In genomic region chr17:32117287-32117871, GRCm38 (mm10) we compare ENCODE assay signal across 8 mouse cellular contexts. TPM values are rescaled to one million over a fixed set of nuclear protein-coding genes. Genes with fewer than 3 reads are reported as not detected.
DNase-seq lines count a peak whose midpoint lies in the region; ATAC-seq lines count a peak whose summit lies in the region.

No protein-coding gene starts in this region.

- H3K9me3 ChIP-seq in forebrain, embryonic 13.5 days (replicated peaks): no peaks in the 10 kb centered on the region
- H3K9me3 ChIP-seq in forebrain, embryonic 11.5 days (ENCODE audit: control insufficient read depth, low read length): no peaks in the 10 kb centered on the region
- H3K9me3 ChIP-seq in heart, embryonic 16.5 days (replicated peaks; ENCODE audit: control insufficient read depth, low read length): no peaks in the 10 kb centered on the region
- H3K9me3 ChIP-seq in limb, embryonic 15.5 days: no peaks in the 10 kb centered on the region
- no peaks in the 10 kb centered on the region for H3K9me3 ChIP-seq in stomach, embryonic 15.5 days

- H3K27me3 ChIP-seq in forebrain, embryonic 13.5 days: peaks cover 32% of the 10 kb centered on the region
- peaks cover 7% of the 10 kb centered on the region for H3K27me3 ChIP-seq in forebrain, embryonic 11.5 days (ENCODE audit: control insufficient read depth, insufficient read depth, low read length)
- no peaks in the 10 kb centered on the region; the same call in 1 of the 2 replicates for H3K27me3 ChIP-seq in heart, embryonic 16.5 days (ENCODE audit: control insufficient read depth, insufficient read depth, low read length)
- H3K27me3 ChIP-seq in limb, embryonic 15.5 days: peaks cover 16% of the 10 kb centered on the region
- 0 out of 2 replicates have a peak, but pooled peaks cover 5% of the 10 kb centered on the region for H3K27me3 ChIP-seq in stomach, embryonic 15.5 days (replicated peaks)

- no peak overlapping the region for H3K27ac ChIP-seq in forebrain, embryonic 13.5 days
- no peak overlapping the region for H3K27ac ChIP-seq in forebrain, embryonic 11.5 days (ENCODE audit: low read depth, low read length)
- H3K27ac ChIP-seq in heart, embryonic 16.5 days (ENCODE audit: low read length): no peak overlapping the region
- no peak overlapping the region for H3K27ac ChIP-seq in limb, embryonic 15.5 days
- no peak overlapping the region for H3K27ac ChIP-seq in stomach, embryonic 15.5 days

- peaks cover 32% of the 10 kb centered on the region for H3K4me1 ChIP-seq in forebrain, embryonic 13.5 days
- H3K4me1 ChIP-seq in forebrain, embryonic 11.5 days (replicated peaks; ENCODE audit: control insufficient read depth, insufficient read depth, low read length): peaks cover 10% of the 10 kb centered on the region; the same call in 1 of the 2 replicates
- peaks cover 22% of the 10 kb centered on the region for H3K4me1 ChIP-seq in heart, embryonic 16.5 days (ENCODE audit: control insufficient read depth, insufficient read depth, low read length)
- H3K4me1 ChIP-seq in limb, embryonic 15.5 days: peaks cover 40% of the 10 kb centered on the region
- peaks cover 44% of the 10 kb centered on the region for H3K4me1 ChIP-seq in stomach, embryonic 15.5 days

- H3K36me3 ChIP-seq in forebrain, embryonic 13.5 days (ENCODE audit: poor library complexity, severe bottlenecking): peaks cover 10% of the 10 kb centered on the region
- peaks cover 4% of the 10 kb centered on the region for H3K36me3 ChIP-seq in forebrain, embryonic 11.5 days (ENCODE audit: control insufficient read depth, insufficient read depth, low read length)
- H3K36me3 ChIP-seq in heart, embryonic 16.5 days (ENCODE audit: control insufficient read depth, insufficient read depth): no peaks in the 10 kb centered on the region
- peaks cover 10% of the 10 kb centered on the region for H3K36me3 ChIP-seq in limb, embryonic 15.5 days
- no peaks in the 10 kb centered on the region for H3K36me3 ChIP-seq in stomach, embryonic 15.5 days

- H3K4me3 ChIP-seq in forebrain, embryonic 13.5 days: no peak overlapping the region
- no peak overlapping the region for H3K4me3 ChIP-seq in forebrain, embryonic 11.5 days (ENCODE audit: low read depth, low read length)
- no peak overlapping the region for H3K4me3 ChIP-seq in heart, embryonic 16.5 days (ENCODE audit: low read length)
- H3K4me3 ChIP-seq in limb, embryonic 15.5 days: no peak overlapping the region
- no peak overlapping the region for H3K4me3 ChIP-seq in stomach, embryonic 15.5 days (replicated peaks)

- DNase-seq in forebrain, embryonic 11.5 days (ENCODE audit: low spot score): no peak
- DNase-seq in adrenal gland, postnatal 14 days: peak; percentile 88
- DNase-seq in left cerebral cortex, adult 11 months (ENCODE audit: low spot score): no peak
- no peak for DNase-seq in right cerebral cortex, postnatal 10 days (ENCODE audit: low spot score in 2 of 2)

- ATAC-seq in forebrain, embryonic 13.5 days: peak; percentile 9; the same call in 1 of the 2 replicates
- ATAC-seq in forebrain, embryonic 11.5 days (replicated peaks; ENCODE audit: low FRiP score): no peak; the same call in 1 of the 2 replicates
- peak; percentile 12; the same call in 1 of the 2 replicates for ATAC-seq in heart, embryonic 16.5 days (replicated peaks; ENCODE audit: extremely low read depth, insufficient read depth, low FRiP score)
- ATAC-seq in limb, embryonic 15.5 days (ENCODE audit: insufficient number of reproducible peaks, low FRiP score, low TSS enrichment, low read depth): peak; percentile 58
- no peak for ATAC-seq in stomach, embryonic 15.5 days (ENCODE audit: insufficient read depth, low FRiP score, low read depth)

- no peak overlapping the region for H3K9ac ChIP-seq in forebrain, embryonic 13.5 days
- no peak overlapping the region for H3K9ac ChIP-seq in forebrain, embryonic 11.5 days (ENCODE audit: low read length)
- H3K9ac ChIP-seq in heart, embryonic 16.5 days (ENCODE audit: low read length): no peak overlapping the region
- H3K9ac ChIP-seq in limb, embryonic 15.5 days: no peak overlapping the region
- H3K9ac ChIP-seq in stomach, embryonic 15.5 days: no peak overlapping the region

- H3K4me2 ChIP-seq in forebrain, embryonic 13.5 days: peak overlapping the region; percentile 46; the same call in 1 of the 2 replicates
- no peak overlapping the region for H3K4me2 ChIP-seq in forebrain, embryonic 11.5 days (ENCODE audit: low read depth, low read length, severe bottlenecking)
- H3K4me2 ChIP-seq in heart, embryonic 16.5 days (ENCODE audit: low read depth, low read length): no peak overlapping the region
- no peak overlapping the region for H3K4me2 ChIP-seq in limb, embryonic 15.5 days
- H3K4me2 ChIP-seq in stomach, embryonic 15.5 days: peak overlapping the region; percentile 16; the same call in 1 of the 2 replicates

- 49% methylated on average over 5 of the region's 5 CpGs for WGBS in forebrain, embryonic 13.5 days
- 68% methylated on average over 4 of the region's 5 CpGs for WGBS in forebrain, embryonic 11.5 days
- WGBS in heart, embryonic 16.5 days: 39% methylated on average over 5 of the region's 5 CpGs
- WGBS in limb, embryonic 15.5 days: 29% methylated on average over 5 of the region's 5 CpGs
- WGBS in stomach, embryonic 15.5 days: 33% methylated on average over 5 of the region's 5 CpGs

RNA-seq across cellular contexts. Expression of gene Notch3, which starts 49.3 kb away (rescaled TPM):
- 7.7 and 9.7 TPM in 2 replicates for polyA plus RNA-seq in forebrain, embryonic 13.5 days (2015; fragmentation: Nextera tagmentation; extraction: Ambion mirVana)
- 26.8 and 30.2 TPM in 2 replicates for polyA plus RNA-seq in forebrain, embryonic 11.5 days (2014; fragmentation: Nextera tagmentation; extraction: Ambion mirVana)
- total RNA-seq in adrenal gland, postnatal 14 days (2021): 22.9 and 26.2 TPM in 2 replicates
- polyA plus RNA-seq in heart, embryonic 16.5 days (2015; fragmentation: Nextera tagmentation; extraction: Ambion mirVana): 8.6 and 8.9 TPM in 2 replicates
- 16.7 and 17.5 TPM in 2 replicates for polyA plus RNA-seq in limb, embryonic 15.5 days (2015; fragmentation: Nextera tagmentation; extraction: Ambion mirVana)
- 13.1 and 14.2 TPM in 2 replicates for polyA plus RNA-seq in stomach, embryonic 15.5 days (2015; fragmentation: Nextera tagmentation; extraction: Ambion mirVana)

Comparison
In these comparisons a context has a peak if more than half of its experiments do, and no peak if none do; other contexts are left out.
1. ATAC-seq: peak in forebrain, embryonic 13.5 days (single experiment), heart, embryonic 16.5 days (single experiment) and limb, embryonic 15.5 days (single experiment); none in forebrain, embryonic 11.5 days (single experiment) and stomach, embryonic 15.5 days (single experiment).
2. H3K4me2 ChIP-seq: peak in forebrain, embryonic 13.5 days (single experiment) and stomach, embryonic 15.5 days (single experiment); none in forebrain, embryonic 11.5 days (single experiment), heart, embryonic 16.5 days (single experiment) and limb, embryonic 15.5 days (single experiment).